In genomic region chr3:140230712-140231111, GRCm38 (mm10) we compare ENCODE assay signal across 13 mouse cellular contexts.
"Had no signal": no experiment of that assay in that cellular context is flagged by ENCODE, and none has a peak within 500 bp of the region (broad histone marks: within the 10 kb centered on the region; RNA-seq: fewer than 3 reads in every experiment).

No protein-coding gene starts in this region.

- ATAC-seq: liver, embryonic 12.5 days; lung, postnatal 0 days; midbrain, embryonic 13.5 days; midbrain, embryonic 15.5 days had no signal

- H3K27me3 ChIP-seq: liver, embryonic 12.5 days; lung, embryonic 15.5 days; midbrain, embryonic 13.5 days; midbrain, embryonic 15.5 days; neural tube, embryonic 12.5 days had no signal

- H3K9me3 ChIP-seq: liver, embryonic 12.5 days; lung, embryonic 15.5 days; midbrain, embryonic 13.5 days; midbrain, embryonic 15.5 days; neural tube, embryonic 12.5 days had no signal

- H3K4me3 ChIP-seq: liver, embryonic 12.5 days; lung, embryonic 15.5 days; midbrain, embryonic 13.5 days; midbrain, embryonic 15.5 days; neural tube, embryonic 12.5 days had no signal

- H3K36me3 ChIP-seq: liver, embryonic 12.5 days; lung, embryonic 15.5 days; midbrain, embryonic 13.5 days; midbrain, embryonic 15.5 days; neural tube, embryonic 12.5 days had no signal

- H3K4me1 ChIP-seq: liver, embryonic 12.5 days; lung, embryonic 15.5 days; midbrain, embryonic 13.5 days; midbrain, embryonic 15.5 days; neural tube, embryonic 12.5 days had no signal

- DNase-seq: lung, adult 18-20 months; lung, postnatal 4 days; right cerebral cortex, postnatal 14 days; spleen, adult 18-20 months; thymus, adult 18-20 months; thymus, postnatal 14 days; thymus, postnatal 4 days had no signal
